Mouse (Mus musculus) hindbrain, postnatal 0 days (tissue): ENCODE data around the gene Cap1. TPM values are rescaled to one million over a fixed set of nuclear protein-coding genes. Genes with fewer than 3 reads are reported as not detected.

Experiments used
- ATAC-seq: fragments of 200-750 bp; cut with Nextera tagmentation; 2 replicates; pipeline ENCODE4 v1.8.0; 2017; ENCODE audit warnings: mild to moderate bottlenecking, moderate TSS enrichment, moderate library complexity
- DNase-seq: peaks from one replicate; pipeline ENCODE4 v3.0.0-alpha.2; 2015; ENCODE audit warnings: low spot score
- H3K27ac ChIP-seq: fragments of 300-500 bp; sonication (generic); 2 replicates; pipeline ENCODE4 v1.5.1; 2014; ENCODE audit warnings: mild to moderate bottlenecking
- H3K27me3 ChIP-seq: fragments of 300-500 bp; sonication (generic); 2 replicates; pipeline ENCODE4 v1.6.1; 2014; ENCODE audit warnings: low read length, mixed read lengths; ENCODE audit not compliant: insufficient read depth
- H3K36me3 ChIP-seq: fragments of 300-500 bp; sonication (generic); 2 replicates; pipeline ENCODE4 v1.6.1; 2014; ENCODE audit warnings: low read length, mixed read lengths; ENCODE audit not compliant: insufficient read depth
- H3K4me1 ChIP-seq: fragments of 300-500 bp; sonication (generic); 2 replicates; pipeline ENCODE4 v1.6.1; 2014; ENCODE audit warnings: antibody characterized with exemption, low read length, mixed read lengths; ENCODE audit not compliant: insufficient read depth
- H3K4me2 ChIP-seq: fragments of 300-500 bp; sonication (generic); 2 replicates; pipeline ENCODE4 v1.6.1; 2014; ENCODE audit warnings: low read depth, mild to moderate bottlenecking, low read length, moderate library complexity, mixed read lengths
- H3K4me3 ChIP-seq: fragments of 300-500 bp; sonication (generic); 2 replicates; pipeline ENCODE4 v1.5.1; 2014; ENCODE audit warnings: low read length
- H3K9ac ChIP-seq: fragments of 300-500 bp; sonication (generic); replicated peaks from 2 replicates; pipeline ENCODE4 v1.6.1; 2014; ENCODE audit warnings: mild to moderate bottlenecking, low read length, moderate library complexity, mixed read lengths
- H3K9me3 ChIP-seq: fragments of 300-500 bp; sonication (generic); 2 replicates; pipeline ENCODE4 v1.6.1; 2016; ENCODE audit warnings: low read length, mixed read lengths
- CTCF ChIP-seq: IDR thresholded peaks from 2 replicates; pipeline ENCODE4 v1.5.1; 2016; ENCODE audit warnings: antibody characterized with exemption, control low read depth, low read depth
- whole genome bisulfite sequencing: fragments of 180-500 bp; shearing (Covaris S2); extraction: QIAGEN DNeasy Blood & Tissue Kit; methylation state at CpG from one replicate; pipeline ENCODE4 v1.1.7; 2014; 5-methylcytosine and 5-hydroxymethylcytosine counted together
- polyA plus RNA-seq: library from polyadenylated mRNA; unstranded; fragments of >200 nt; fragmentation: Nextera tagmentation; extraction: Ambion mirVana; gene quantifications from 2 replicates; pipeline ENCODE4 v1.2.1, GENCODE M21; 2015
- total RNA-seq: library from RNA; depleted of rRNA; stranded (reverse); fragments of >200 nt; gene quantifications from 2 replicates; pipeline ENCODE4 v1.2.3, GENCODE M21; 2014

Cap1 gene
- total and polyA plus RNA-seq, 2 experiments from 2014 or later = 60.1 to 133 TPM

GRCm38 (mm10) chr4:122887336-122887735, 1.5 kb upstream of the Cap1 start:
- Histone ChIP-seq H3K27ac (peak overlapping the region; percentile 99), H3K9ac (peak overlapping the region; percentile 66; the same call in 1 of the 2 replicates), H3K4me2 (peak overlapping the region; percentile 80), H3K4me3 (peak overlapping the region; percentile 79; the same call in 1 of the 2 replicates), H3K9me3 (no peaks in the 10 kb centered on the region), H3K4me1 (peaks cover 14% of the 10 kb centered on the region), H3K36me3 (no peaks in the 10 kb centered on the region), H3K27me3 (no peaks in the 10 kb centered on the region)
- 83% methylated on average over 2 of the region's 2 CpGs for WGBS
- ATAC-seq (no peak), DNase-seq (no peak)
- TF ChIP-seq CTCF = no peak

- no peak for TF ChIP-seq CTCF
- peak overlapping the region; percentile 79 for H3K4me3 ChIP-seq
- H3K27ac ChIP-seq = peak overlapping the region; percentile 99
- no peaks in the 10 kb centered on the region for H3K9me3 ChIP-seq
- peak overlapping the region; percentile 66 for H3K9ac ChIP-seq
- ATAC-seq = no peak
- WGBS = 2% methylated on average over 19 of the region's 19 CpGs
- DNase-seq = peak; percentile 50
- peaks cover 17% of the 10 kb centered on the region for H3K4me1 ChIP-seq
- H3K4me2 ChIP-seq = peak overlapping the region; percentile 80
- no peaks in the 10 kb centered on the region for H3K36me3 ChIP-seq
- no peaks in the 10 kb centered on the region for H3K27me3 ChIP-seq
Measured at GRCm38 (mm10) chr4:122886579-122887254, 861 bp upstream of the Cap1 start.

GRCm38 (mm10) chr4:122884481-122885340, 1.1 kb downstream of the Cap1 start:
- Histone ChIP-seq H3K4me1 (peaks cover 17% of the 10 kb centered on the region), H3K4me2 (peak overlapping the region; percentile 67), H3K4me3 (peak overlapping the region; percentile 79), H3K9ac (peak overlapping the region; percentile 79), H3K36me3 (no peaks in the 10 kb centered on the region), H3K27me3 (no peaks in the 10 kb centered on the region), H3K9me3 (no peaks in the 10 kb centered on the region), H3K27ac (no peak overlapping the region)
- no peak for TF ChIP-seq CTCF
- no peak for DNase-seq
- ATAC-seq = no peak
- WGBS = 40% methylated on average over 12 of the region's 12 CpGs

- Histone ChIP-seq H3K9me3 (no peaks in the 10 kb centered on the region), H3K4me1 (peaks cover 17% of the 10 kb centered on the region), H3K9ac (peak overlapping the region; percentile 28), H3K27me3 (no peaks in the 10 kb centered on the region), H3K27ac (no peak overlapping the region), H3K4me3 (no peak overlapping the region), H3K36me3 (no peaks in the 10 kb centered on the region), H3K4me2 (peak overlapping the region; percentile 67)
- ATAC-seq (no peak), DNase-seq (no peak)
- 60% methylated on average over 2 of the region's 2 CpGs for WGBS
- TF ChIP-seq CTCF = no peak
Measured at GRCm38 (mm10) chr4:122884051-122884450, 1.8 kb downstream of the Cap1 start.

- DNase-seq (no peak), ATAC-seq (no peak)
- 86% methylated on average over 3 of the region's 3 CpGs for WGBS
- Histone ChIP-seq H3K27ac (no peak overlapping the region), H3K4me2 (peak overlapping the region; percentile 67), H3K9me3 (no peaks in the 10 kb centered on the region), H3K4me1 (peaks cover 17% of the 10 kb centered on the region), H3K9ac (no peak overlapping the region), H3K36me3 (no peaks in the 10 kb centered on the region), H3K27me3 (no peaks in the 10 kb centered on the region), H3K4me3 (no peak overlapping the region)
- TF ChIP-seq CTCF = peak; percentile 14; the same call in 1 of the 2 replicates
Measured at GRCm38 (mm10) chr4:122883294-122883693, 2.6 kb downstream of the Cap1 start.

GRCm38 (mm10) chr4:122882544-122882943, 3.3 kb downstream of the Cap1 start:
- TF ChIP-seq CTCF = no peak
- Histone ChIP-seq H3K9me3 (no peaks in the 10 kb centered on the region), H3K9ac (no peak overlapping the region), H3K27ac (no peak overlapping the region), H3K4me3 (no peak overlapping the region), H3K4me2 (no peak overlapping the region), H3K36me3 (no peaks in the 10 kb centered on the region), H3K4me1 (peaks cover 17% of the 10 kb centered on the region), H3K27me3 (no peaks in the 10 kb centered on the region)
- ATAC-seq = no peak
- no peak for DNase-seq
- WGBS = 60% methylated on average over 3 of the region's 3 CpGs
